Mouse (Mus musculus): ENCODE data around the gene Car12. TPM values are rescaled to one million over a fixed set of nuclear protein-coding genes. Genes with fewer than 3 reads are reported as not detected.

Car12 gene
- polyA plus RNA-seq, 1 experiment = 5.8 TPM

- H3K4me1 ChIP-seq (ENCODE audit: control insufficient read depth, insufficient read depth, low read length) = no peaks in the 10 kb centered on the region
- TF ChIP-seq POLR2A (IDR thresholded peaks at IDR 0.05; ENCODE audit: insufficient read depth, low read length) (no peak), EP300 (IDR thresholded peaks at IDR 0.05; ENCODE audit: insufficient read depth, low read depth, low read length) (0 out of 2 replicates have a peak, but pooled peaks have one; percentile 22)
- no peaks in the 10 kb centered on the region for H3K36me3 ChIP-seq (ENCODE audit: control insufficient read depth, insufficient read depth, low read length, poor library complexity, severe bottlenecking)
- no peak overlapping the region for H3K27ac ChIP-seq (ENCODE audit: insufficient read depth, low read length)
- H3K9me3 ChIP-seq (replicated peaks; ENCODE audit: control insufficient read depth, insufficient read depth, low read length, poor library complexity, severe bottlenecking) = no peaks in the 10 kb centered on the region
- H3K4me3 ChIP-seq (ENCODE audit: low read depth, low read length) = no peak overlapping the region
- H3K9ac ChIP-seq (ENCODE audit: low read depth, poor library complexity, severe bottlenecking) = no peak overlapping the region
- H3K27me3 ChIP-seq (ENCODE audit: control insufficient read depth, insufficient read depth, low read length, poor library complexity, severe bottlenecking) = no peaks in the 10 kb centered on the region
Measured at GRCm38 (mm10) chr9:66669561-66670078, 43.9 kb upstream of the Car12 start.

- H3K9me3 ChIP-seq (replicated peaks; ENCODE audit: control insufficient read depth, insufficient read depth, low read length, poor library complexity, severe bottlenecking) = no peaks in the 10 kb centered on the region
- H3K4me3 ChIP-seq (ENCODE audit: low read depth, low read length) = no peak overlapping the region
- no peak overlapping the region for H3K27ac ChIP-seq (ENCODE audit: insufficient read depth, low read length)
- H3K27me3 ChIP-seq (ENCODE audit: control insufficient read depth, insufficient read depth, low read length, poor library complexity, severe bottlenecking) = no peaks in the 10 kb centered on the region
- H3K9ac ChIP-seq (ENCODE audit: low read depth, poor library complexity, severe bottlenecking) = no peak overlapping the region
- H3K36me3 ChIP-seq (ENCODE audit: control insufficient read depth, insufficient read depth, low read length, poor library complexity, severe bottlenecking) = no peaks in the 10 kb centered on the region
- TF ChIP-seq POLR2A (IDR thresholded peaks at IDR 0.05; ENCODE audit: insufficient read depth, low read length) (no peak), EP300 (IDR thresholded peaks at IDR 0.05; ENCODE audit: insufficient read depth, low read depth, low read length) (no peak), CTCF (IDR thresholded peaks at IDR 0.05; ENCODE audit: low read depth, low read length) (no peak)
- no peaks in the 10 kb centered on the region for H3K4me1 ChIP-seq (ENCODE audit: control insufficient read depth, insufficient read depth, low read length)
Measured at GRCm38 (mm10) chr9:66673771-66674170, 39.7 kb upstream of the Car12 start.

- TF ChIP-seq CTCF (IDR thresholded peaks at IDR 0.05; ENCODE audit: low read depth, low read length) (no peak), EP300 (IDR thresholded peaks at IDR 0.05; ENCODE audit: insufficient read depth, low read depth, low read length) (no peak), POLR2A (IDR thresholded peaks at IDR 0.05; ENCODE audit: insufficient read depth, low read length) (no peak)
- no peaks in the 10 kb centered on the region for H3K9me3 ChIP-seq (replicated peaks; ENCODE audit: control insufficient read depth, insufficient read depth, low read length, poor library complexity, severe bottlenecking)
Measured at GRCm38 (mm10) chr9:66675566-66675965, 37.9 kb upstream of the Car12 start.

GRCm38 (mm10) chr9:66680102-66680501, 33.4 kb upstream of the Car12 start:
- Histone ChIP-seq H3K27ac (ENCODE audit: insufficient read depth, low read length) (no peak overlapping the region), H3K27me3 (ENCODE audit: control insufficient read depth, insufficient read depth, low read length, poor library complexity, severe bottlenecking) (no peaks in the 10 kb centered on the region), H3K9me3 (replicated peaks; ENCODE audit: control insufficient read depth, insufficient read depth, low read length, poor library complexity, severe bottlenecking) (no peaks in the 10 kb centered on the region), H3K9ac (ENCODE audit: low read depth, poor library complexity, severe bottlenecking) (no peak overlapping the region), H3K36me3 (ENCODE audit: control insufficient read depth, insufficient read depth, low read length, poor library complexity, severe bottlenecking) (no peaks in the 10 kb centered on the region), H3K4me3 (ENCODE audit: low read depth, low read length) (no peak overlapping the region), H3K4me1 (ENCODE audit: control insufficient read depth, insufficient read depth, low read length) (no peaks in the 10 kb centered on the region)
- TF ChIP-seq CTCF (IDR thresholded peaks at IDR 0.05; ENCODE audit: low read depth, low read length) = no peak
- no peak for TF ChIP-seq POLR2A (IDR thresholded peaks at IDR 0.05; ENCODE audit: insufficient read depth, low read length)
- TF ChIP-seq EP300 (IDR thresholded peaks at IDR 0.05; ENCODE audit: insufficient read depth, low read depth, low read length) = no peak

More at GRCm38 (mm10) chr9:66675566-66675965, 37.9 kb upstream of the Car12 start:
- Histone ChIP-seq H3K9ac (ENCODE audit: low read depth, poor library complexity, severe bottlenecking) (no peak overlapping the region), H3K36me3 (ENCODE audit: control insufficient read depth, insufficient read depth, low read length, poor library complexity, severe bottlenecking) (no peaks in the 10 kb centered on the region), H3K4me3 (ENCODE audit: low read depth, low read length) (no peak overlapping the region), H3K27ac (ENCODE audit: insufficient read depth, low read length) (no peak overlapping the region), H3K4me1 (ENCODE audit: control insufficient read depth, insufficient read depth, low read length) (no peaks in the 10 kb centered on the region), H3K27me3 (ENCODE audit: control insufficient read depth, insufficient read depth, low read length, poor library complexity, severe bottlenecking) (no peaks in the 10 kb centered on the region)

GRCm38 (mm10) chr9:66682822-66683221, 30.7 kb upstream of the Car12 start:
- TF ChIP-seq POLR2A (IDR thresholded peaks at IDR 0.05; ENCODE audit: insufficient read depth, low read length) (no peak), EP300 (IDR thresholded peaks at IDR 0.05; ENCODE audit: insufficient read depth, low read depth, low read length) (no peak), CTCF (IDR thresholded peaks at IDR 0.05; ENCODE audit: low read depth, low read length) (no peak)

GRCm38 (mm10) chr9:66685730-66686129, 27.8 kb upstream of the Car12 start:
- Histone ChIP-seq H3K4me3 (ENCODE audit: low read depth, low read length) (no peak overlapping the region), H3K4me1 (ENCODE audit: control insufficient read depth, insufficient read depth, low read length) (no peaks in the 10 kb centered on the region), H3K27me3 (ENCODE audit: control insufficient read depth, insufficient read depth, low read length, poor library complexity, severe bottlenecking) (no peaks in the 10 kb centered on the region), H3K9me3 (replicated peaks; ENCODE audit: control insufficient read depth, insufficient read depth, low read length, poor library complexity, severe bottlenecking) (no peaks in the 10 kb centered on the region), H3K27ac (ENCODE audit: insufficient read depth, low read length) (no peak overlapping the region), H3K9ac (ENCODE audit: low read depth, poor library complexity, severe bottlenecking) (no peak overlapping the region), H3K36me3 (ENCODE audit: control insufficient read depth, insufficient read depth, low read length, poor library complexity, severe bottlenecking) (no peaks in the 10 kb centered on the region)
- no peak for TF ChIP-seq CTCF (IDR thresholded peaks at IDR 0.05; ENCODE audit: low read depth, low read length)
- TF ChIP-seq EP300 (IDR thresholded peaks at IDR 0.05; ENCODE audit: insufficient read depth, low read depth, low read length) = no peak
- no peak for TF ChIP-seq POLR2A (IDR thresholded peaks at IDR 0.05; ENCODE audit: insufficient read depth, low read length)

More at GRCm38 (mm10) chr9:66682822-66683221, 30.7 kb upstream of the Car12 start:
- H3K27me3 ChIP-seq (ENCODE audit: control insufficient read depth, insufficient read depth, low read length, poor library complexity, severe bottlenecking) = no peaks in the 10 kb centered on the region
- H3K9me3 ChIP-seq (replicated peaks; ENCODE audit: control insufficient read depth, insufficient read depth, low read length, poor library complexity, severe bottlenecking) = no peaks in the 10 kb centered on the region
- no peak overlapping the region for H3K4me3 ChIP-seq (ENCODE audit: low read depth, low read length)
- H3K9ac ChIP-seq (ENCODE audit: low read depth, poor library complexity, severe bottlenecking) = no peak overlapping the region
- H3K27ac ChIP-seq (ENCODE audit: insufficient read depth, low read length) = no peak overlapping the region
- H3K4me1 ChIP-seq (ENCODE audit: control insufficient read depth, insufficient read depth, low read length) = no peaks in the 10 kb centered on the region
- H3K36me3 ChIP-seq (ENCODE audit: control insufficient read depth, insufficient read depth, low read length, poor library complexity, severe bottlenecking) = no peaks in the 10 kb centered on the region
